Mouse (Mus musculus): ENCODE results near the gene Rere. TPM values are rescaled to one million over a fixed set of nuclear protein-coding genes. Genes with fewer than 3 reads are reported as not detected.

Gene Rere
- total RNA-seq, 2 experiments from 2014 or later, result 53.8 to 56.9 TPM

GRCm38 (mm10) chr4:150384405-150384804, 103.0 kb downstream of the Rere start:
- no peak for DNase-seq

DNA sequence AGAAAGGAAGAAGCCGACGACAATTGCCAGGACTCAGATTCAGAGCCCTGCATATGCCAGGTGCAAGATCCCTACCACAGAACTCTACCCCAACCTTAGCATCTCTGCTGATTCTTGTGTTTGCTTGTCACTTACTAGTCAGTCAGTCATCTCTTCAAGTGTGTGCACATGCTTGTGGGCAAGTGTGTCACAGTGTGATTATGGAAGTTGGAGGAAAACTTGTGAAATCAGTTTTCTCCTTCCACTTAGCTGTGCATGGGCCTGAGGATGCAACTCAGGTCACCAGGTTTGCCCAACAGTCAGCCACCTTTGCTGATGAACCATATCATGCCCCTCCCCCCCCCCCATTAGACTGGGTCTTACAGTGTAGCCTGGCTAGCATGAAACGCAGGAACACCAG, 103.5 kb downstream of the Rere start:
- no peak for DNase-seq

- DNase-seq, result no peak
Observed at GRCm38 (mm10) chr4:150388518-150388917, 107.1 kb downstream of the Rere start.

DNA sequence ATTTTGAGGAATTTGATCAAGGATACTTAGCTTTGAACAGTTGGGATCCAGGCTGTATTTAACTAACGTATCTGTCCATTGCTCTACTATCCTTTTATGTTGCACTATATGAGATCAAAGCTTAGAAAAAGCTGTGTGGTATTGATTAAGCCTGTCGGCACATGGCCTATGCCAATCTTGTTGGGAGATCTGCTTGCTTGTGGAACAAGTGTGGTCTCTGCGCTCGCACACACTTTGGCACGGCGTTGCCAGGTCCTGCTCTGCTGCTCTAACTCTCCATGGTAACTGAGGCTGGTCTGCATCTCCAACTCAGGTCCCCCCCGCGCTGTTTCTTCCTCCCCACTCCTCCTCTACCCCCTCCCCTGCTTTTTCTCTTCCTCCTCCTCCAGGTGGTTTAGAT, 112.2 kb downstream of the Rere start:
- no peak for DNase-seq

- DNase-seq, result no peak
Observed at GRCm38 (mm10) chr4:150394091-150394490, 112.6 kb downstream of the Rere start.

DNA sequence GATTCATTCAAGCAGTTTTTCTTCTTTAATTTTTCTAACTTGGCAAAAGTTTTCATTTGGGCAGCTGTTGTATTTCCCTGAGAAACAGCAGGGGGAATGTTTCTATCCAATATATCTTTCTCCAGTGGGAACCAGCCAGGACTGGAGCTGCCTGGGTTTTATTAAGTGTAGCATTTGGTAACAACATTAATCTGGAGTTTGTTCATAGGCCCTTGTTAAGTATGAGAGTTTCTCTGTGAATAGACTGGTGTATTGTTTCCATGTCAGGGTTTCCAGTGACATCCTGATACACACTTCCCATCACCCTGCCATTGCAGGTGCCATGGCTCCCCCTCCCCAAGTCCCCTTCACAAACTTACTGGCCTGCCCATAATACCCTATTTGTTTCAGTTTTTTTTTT, 114.9 kb downstream of the Rere start:
- DNase-seq, result no peak

GRCm38 (mm10) chr4:150396826-150397620, 115.6 kb downstream of the Rere start:
- DNase-seq, result no peak

DNA sequence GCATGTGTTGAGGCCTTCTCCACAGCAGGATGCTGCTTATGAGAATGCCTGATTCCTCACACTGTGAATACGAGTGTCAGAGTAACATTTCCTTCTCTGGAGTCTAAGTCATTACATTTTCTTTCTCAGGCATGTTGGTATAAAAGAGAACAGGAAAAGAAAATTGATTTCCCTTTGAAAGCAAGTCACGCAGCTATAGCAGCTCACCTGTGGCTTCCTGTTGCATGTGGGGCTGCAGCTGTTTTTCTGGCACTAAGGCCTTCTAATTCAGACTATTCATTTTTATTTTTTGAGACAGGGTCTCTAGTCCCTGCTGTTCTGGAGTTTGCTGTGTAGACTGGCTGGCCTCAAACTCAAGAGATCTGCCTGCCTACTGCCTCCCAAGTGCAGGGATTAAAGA, 117.6 kb downstream of the Rere start:
- no peak for DNase-seq

GRCm38 (mm10) chr4:150401830-150402607, 120.6 kb downstream of the Rere start:
- no peak for DNase-seq

DNA sequence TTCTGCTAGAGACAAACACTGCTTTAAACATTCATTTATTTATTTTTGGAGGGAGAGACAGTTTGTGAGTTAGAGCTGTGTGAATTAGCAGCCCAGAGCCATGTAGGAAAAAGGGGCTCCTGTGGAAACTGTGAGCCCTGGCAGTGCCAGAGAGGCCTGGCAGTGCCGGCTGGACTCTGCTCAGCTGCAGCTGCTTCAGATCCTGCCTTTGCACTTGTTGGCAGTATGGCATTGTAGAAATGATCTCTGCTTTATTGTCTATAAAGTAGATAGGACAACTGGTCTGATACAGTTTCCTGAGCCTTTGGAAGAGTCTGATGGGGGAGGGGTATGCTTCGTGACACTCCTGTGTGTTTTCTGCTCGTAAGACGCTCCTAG, 121.2 kb downstream of the Rere start:
- no peak for DNase-seq

DNA sequence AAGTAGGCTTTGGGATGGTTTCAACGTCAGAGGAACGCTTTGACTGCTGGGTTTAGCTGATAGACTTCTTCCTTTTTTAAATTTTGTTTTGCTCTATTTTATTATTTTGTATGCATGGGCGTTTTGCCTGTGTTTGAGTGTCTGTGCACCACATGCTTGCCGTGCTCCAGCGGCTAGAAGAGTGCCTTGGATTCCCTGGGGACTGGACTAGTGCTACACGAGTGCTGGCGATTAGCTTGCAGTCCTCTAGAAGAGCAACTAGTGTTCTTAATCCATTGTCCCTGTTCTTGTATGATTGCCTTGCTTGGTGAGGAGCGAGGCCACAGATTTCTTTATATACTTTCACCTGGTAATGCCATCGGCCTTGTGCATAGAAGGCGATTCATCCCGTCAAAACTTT, 122.5 kb downstream of the Rere start:
- DNase-seq, result no peak

DNA sequence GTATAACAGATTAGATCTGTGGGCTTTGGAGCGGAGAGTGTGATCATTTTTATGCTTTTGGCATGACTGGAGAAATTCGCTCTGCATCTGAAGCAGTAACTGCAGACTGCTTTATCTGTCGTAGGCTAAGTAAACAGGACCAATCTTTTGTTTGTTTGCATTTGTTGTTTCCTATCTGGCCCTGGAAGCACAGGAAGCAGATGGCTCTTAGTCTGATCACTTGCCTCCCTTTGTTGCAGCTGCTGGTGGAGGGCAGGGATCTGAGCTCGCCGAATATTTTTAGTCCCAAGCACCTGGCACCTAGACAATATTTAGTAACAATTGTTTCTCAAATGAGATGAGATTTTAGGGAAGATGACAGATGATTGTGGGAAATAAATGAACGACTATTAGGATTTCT, 123.1 kb downstream of the Rere start:
- DNase-seq, result no peak

GRCm38 (mm10) chr4:150405786-150406185, 124.3 kb downstream of the Rere start:
- no peak for DNase-seq

DNA sequence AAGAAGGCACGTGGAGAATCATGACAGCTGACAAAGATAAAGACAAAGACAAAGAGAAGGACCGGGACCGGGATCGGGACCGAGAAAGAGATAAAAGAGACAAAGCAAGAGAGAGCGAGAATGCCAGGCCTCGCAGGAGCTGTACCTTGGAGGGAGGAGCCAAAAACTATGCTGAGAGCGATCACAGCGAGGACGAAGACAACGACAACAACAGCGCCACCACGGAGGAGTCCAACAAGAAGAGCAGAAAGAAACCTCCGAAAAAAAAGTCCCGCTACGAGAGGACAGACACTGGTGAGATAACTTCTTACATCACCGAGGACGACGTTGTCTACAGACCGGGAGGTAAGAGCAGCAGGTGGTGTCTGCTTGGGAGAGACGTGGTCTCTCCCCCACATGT, 124.9 kb downstream of the Rere start:
- DNase-seq, result no peak

GRCm38 (mm10) chr4:150406821-150407220, 125.4 kb downstream of the Rere start:
- no peak for DNase-seq

- no peak for DNase-seq
Observed at GRCm38 (mm10) chr4:150414296-150414695, 132.8 kb downstream of the Rere start.

DNA sequence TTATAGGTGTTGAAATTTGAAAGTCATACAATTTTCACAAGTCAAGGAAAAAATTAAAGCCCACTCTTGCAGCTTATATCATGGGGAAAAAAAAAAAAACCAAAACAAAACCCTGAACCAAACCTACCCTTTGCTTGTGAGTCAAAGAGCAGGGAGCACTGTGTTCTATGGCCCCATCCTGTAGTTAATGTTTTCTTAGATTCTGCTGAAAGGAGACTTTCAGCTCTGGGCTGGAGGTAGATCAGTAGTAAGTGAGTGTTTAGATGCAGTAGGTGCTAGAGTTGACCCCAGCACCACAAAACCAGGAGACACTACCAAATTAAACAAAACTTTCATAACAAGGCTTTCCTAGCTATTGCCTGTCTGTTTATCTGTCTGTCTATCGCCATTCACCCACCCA, 133.3 kb downstream of the Rere start:
- no peak for DNase-seq

GRCm38 (mm10) chr4:150415227-150415969, 134.0 kb downstream of the Rere start:
- no peak for DNase-seq

DNA sequence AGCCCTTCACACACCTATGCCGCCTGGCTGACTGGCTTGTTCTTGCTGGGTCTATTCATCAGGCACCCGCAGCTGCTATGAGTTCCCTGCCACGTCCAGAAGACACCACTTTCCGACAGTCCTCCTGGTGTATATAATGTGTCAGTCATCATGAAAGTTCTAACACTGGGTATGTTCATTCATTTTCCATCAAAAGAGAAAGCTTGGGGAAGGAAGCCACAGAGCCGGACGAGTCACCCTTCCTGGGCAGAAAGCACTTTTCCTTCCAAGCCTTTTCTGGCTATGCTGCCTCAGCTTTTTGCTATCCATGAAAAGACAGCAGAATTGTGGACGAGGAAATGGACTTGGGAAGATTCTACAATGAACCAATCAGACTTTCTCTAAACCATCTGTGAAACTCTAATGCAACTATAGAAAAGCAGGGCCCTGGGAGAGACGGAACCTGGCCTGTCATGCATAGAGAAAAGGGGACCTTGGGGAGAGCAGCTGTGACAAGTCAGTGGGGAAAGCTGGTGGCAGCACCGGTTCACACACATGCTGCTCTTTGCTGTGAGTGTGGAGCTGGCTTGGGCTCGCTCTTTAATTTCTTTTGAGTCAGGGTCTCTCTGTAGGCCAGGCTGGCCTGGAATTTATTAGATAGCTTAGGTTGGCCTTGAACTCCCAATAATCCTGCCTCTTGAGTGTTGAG, 139.3 kb downstream of the Rere start:
- DNase-seq, result no peak

DNA sequence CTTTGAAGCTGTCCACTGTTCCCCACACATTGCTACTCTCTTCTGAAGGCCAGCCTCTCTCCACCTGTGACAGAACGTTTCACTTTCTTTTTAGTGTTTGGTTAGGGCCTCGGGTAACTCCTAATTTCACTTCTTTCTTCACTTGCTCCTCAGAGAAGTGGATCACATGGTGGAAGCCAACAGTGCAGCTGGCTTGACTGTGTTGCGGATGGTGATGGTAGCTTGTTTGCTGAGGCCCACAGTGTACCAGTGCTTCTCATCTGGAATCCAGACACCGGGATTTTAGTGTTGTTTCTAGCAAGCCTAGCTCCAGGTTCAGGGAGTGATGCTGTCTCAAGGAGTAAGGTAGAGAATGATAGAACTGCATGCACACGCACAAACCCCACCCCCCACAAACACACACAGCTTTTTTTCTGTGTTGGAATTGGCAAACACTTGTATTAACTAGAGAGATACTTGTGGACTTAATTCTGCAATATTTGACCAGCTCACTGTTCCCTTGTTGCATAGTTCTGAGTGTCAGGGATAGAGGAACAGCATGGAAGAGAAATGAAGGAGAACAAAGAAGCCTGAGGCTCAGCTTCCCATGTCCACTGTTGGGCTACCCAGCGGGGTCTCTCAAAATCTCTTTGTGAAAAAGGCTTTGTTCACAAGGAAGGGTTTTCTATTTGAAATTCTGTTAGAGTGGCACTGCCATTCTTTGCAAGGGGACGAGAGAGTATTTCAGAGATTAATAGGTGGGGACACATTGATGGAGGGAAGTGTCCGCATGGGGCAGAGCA, 144.8 kb downstream of the Rere start:
- no peak for DNase-seq

DNA sequence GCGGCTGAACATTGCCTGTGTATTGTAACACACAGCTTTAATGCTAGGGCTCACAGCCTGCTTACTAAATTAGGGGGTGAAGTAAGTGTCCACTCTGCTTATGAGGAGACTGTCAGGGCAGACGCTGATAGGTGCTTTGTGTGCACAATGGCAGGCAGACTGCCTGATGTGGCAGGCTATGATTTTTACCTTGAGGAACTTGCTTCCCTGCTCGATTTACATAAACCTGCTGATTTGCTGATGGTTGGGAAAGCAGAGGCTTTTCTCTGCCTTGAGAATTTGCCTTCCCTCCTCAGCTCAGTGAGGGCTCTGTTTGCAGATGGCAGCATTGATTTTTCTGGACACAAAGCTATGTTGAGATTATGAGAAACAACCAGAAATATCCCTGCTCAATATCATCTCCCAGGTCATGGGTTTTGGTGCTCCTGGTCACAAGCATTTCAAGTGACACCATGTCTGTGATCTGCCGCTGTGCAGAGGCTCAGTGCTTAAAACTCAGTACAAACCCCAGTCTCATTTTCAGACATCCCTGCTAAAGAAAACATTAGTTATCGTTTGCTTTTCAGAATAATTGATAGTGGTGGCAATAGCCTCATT, 145.5 kb downstream of the Rere start:
- no peak for DNase-seq

Data from gastrocnemius, postnatal 10 days (tissue).